In the genomic region with DNA sequence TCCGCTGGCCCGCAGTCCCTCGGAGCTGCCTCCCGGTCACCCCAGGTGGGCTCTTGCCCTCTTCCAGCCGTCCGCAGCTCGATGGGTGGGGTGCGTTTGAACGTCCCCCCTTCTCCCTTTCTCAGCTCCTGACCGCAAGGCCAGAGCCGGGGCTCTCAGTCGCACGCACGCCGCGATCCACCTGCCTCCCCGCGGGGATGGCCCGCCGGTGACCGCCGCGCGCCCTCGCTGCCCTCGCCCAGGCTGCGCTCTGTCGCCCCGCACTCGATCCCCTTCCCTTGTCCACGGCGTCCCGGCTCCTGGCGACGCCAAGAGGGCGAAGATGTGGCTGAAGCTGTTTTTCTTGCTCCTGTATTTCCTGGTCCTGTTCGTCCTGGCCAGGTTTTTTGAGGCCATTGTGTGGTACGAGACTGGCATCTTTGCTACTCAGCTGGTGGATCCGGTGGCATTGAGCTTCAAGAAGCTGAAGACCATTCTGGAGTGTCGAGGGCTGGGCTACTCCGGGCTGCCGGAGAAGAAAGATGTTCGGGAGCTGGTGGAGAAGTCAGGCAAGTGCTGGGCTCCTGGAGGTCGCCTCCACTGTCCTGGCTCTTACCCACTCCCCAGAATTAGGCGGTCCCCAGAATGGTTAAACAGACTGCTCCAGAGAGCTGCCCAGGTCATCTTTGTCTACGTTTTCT, we compare ENCODE assay signal across 8 mouse cellular contexts. TPM values are rescaled to one million over a fixed set of nuclear protein-coding genes. Genes with fewer than 3 reads are reported as not detected.
DNase-seq lines count a peak whose midpoint lies in the region; ATAC-seq and TF ChIP-seq lines count a peak whose summit lies in the region.

No protein-coding gene starts in this region.

- peak; percentile 17; the same call in 1 of the 2 replicates for ATAC-seq in limb, embryonic 14.5 days (ENCODE audit: low FRiP score, low read depth)
- ATAC-seq in midbrain, embryonic 15.5 days (replicated peaks), result peak; percentile 57

- H3K27me3 ChIP-seq in limb, embryonic 14.5 days (ENCODE audit: control insufficient read depth, insufficient read depth, low read length), result no peaks in the 10 kb centered on the region
- no peaks in the 10 kb centered on the region for H3K27me3 ChIP-seq in midbrain, embryonic 15.5 days (replicated peaks)

- H3K36me3 ChIP-seq in limb, embryonic 14.5 days (ENCODE audit: control insufficient read depth, insufficient read depth, low read length), result peaks cover 5% of the 10 kb centered on the region
- 0 out of 2 replicates have a peak, but pooled peaks cover 2% of the 10 kb centered on the region for H3K36me3 ChIP-seq in midbrain, embryonic 15.5 days (replicated peaks)

- no peak for TF ChIP-seq POLR2A in cortical plate, adult 2 months (IDR thresholded peaks at IDR 0.05; ENCODE audit: extremely low read depth, insufficient read depth, low read length)
- no peak for TF ChIP-seq POLR2A in limb, embryonic 14.5 days (IDR thresholded peaks at IDR 0.05; ENCODE audit: borderline replicate concordance, extremely low read depth, insufficient read depth, insufficient read length)

- peak overlapping the region; percentile 99 for H3K4me3 ChIP-seq in cortical plate, adult 2 months (ENCODE audit: insufficient read depth, low read length)
- H3K4me3 ChIP-seq in limb, embryonic 14.5 days (replicated peaks; ENCODE audit: low read length), result peak overlapping the region; percentile 91
- peak overlapping the region; percentile 88 for H3K4me3 ChIP-seq in midbrain, embryonic 15.5 days

- peak; percentile 52 for DNase-seq in A20 (ENCODE audit: low read depth, low spot score)
- peak; percentile 74 to 92 for DNase-seq in adrenal gland, adult (ENCODE audit: inconsistent age in 2 of 2, low spot score in 1 of 2)
- DNase-seq in gastrocnemius, postnatal 25 days, result peak; percentile 13
- DNase-seq in kidney, adult 11 months, result peak; percentile 43
- DNase-seq in limb, embryonic 14.5 days (ENCODE audit: low spot score), result no peak
- DNase-seq in spleen, postnatal 4 days (ENCODE audit: low spot score in 2 of 2), result peak; percentile 54 to 84

- under 1% methylated on average over 45 of the region's 46 CpGs for WGBS in limb, embryonic 14.5 days
- WGBS in midbrain, embryonic 15.5 days, result under 1% methylated on average over 44 of the region's 46 CpGs

- peak overlapping the region; percentile 99 for H3K27ac ChIP-seq in cortical plate, adult 2 months (ENCODE audit: insufficient read depth, low read length)
- H3K27ac ChIP-seq in limb, embryonic 14.5 days (replicated peaks; ENCODE audit: low read depth, low read length), result peak overlapping the region; percentile 98
- H3K27ac ChIP-seq in midbrain, embryonic 15.5 days, result peak overlapping the region; percentile 98

- H3K4me1 ChIP-seq in cortical plate, adult 2 months (ENCODE audit: control insufficient read depth, insufficient read depth, low read length), result peaks cover 2% of the 10 kb centered on the region
- peaks cover 13% of the 10 kb centered on the region for H3K4me1 ChIP-seq in limb, embryonic 14.5 days (ENCODE audit: control insufficient read depth, insufficient read depth, low read length)
- peaks cover 18% of the 10 kb centered on the region for H3K4me1 ChIP-seq in midbrain, embryonic 15.5 days

- TF ChIP-seq CTCF in cortical plate, adult 2 months (IDR thresholded peaks at IDR 0.05; ENCODE audit: extremely low read depth, insufficient read depth, low read length), result no peak

- no peaks in the 10 kb centered on the region for H3K9me3 ChIP-seq in limb, embryonic 14.5 days (ENCODE audit: control insufficient read depth, low read length)
- H3K9me3 ChIP-seq in midbrain, embryonic 15.5 days, result no peaks in the 10 kb centered on the region

- peak overlapping the region; percentile 80 for H3K4me2 ChIP-seq in limb, embryonic 14.5 days (replicated peaks; ENCODE audit: low read depth, low read length, severe bottlenecking)
- H3K4me2 ChIP-seq in midbrain, embryonic 15.5 days, result peak overlapping the region; percentile 71

- peak overlapping the region; percentile 95 for H3K9ac ChIP-seq in limb, embryonic 14.5 days (ENCODE audit: low read depth, low read length, severe bottlenecking)
- peak overlapping the region; percentile 98 for H3K9ac ChIP-seq in midbrain, embryonic 15.5 days

RNA-seq across cellular contexts. Expression of gene Rnf103, which starts 0.8 kb away (rescaled TPM):
- polyA plus RNA-seq in cortical plate, adult 2 months (2012; rRNA removed), result 32.4 and 34.4 TPM in 2 replicates
- 10 to 100 TPM; 17.5 to 20.3 TPM for total RNA-seq in gastrocnemius, postnatal 25 days (2021)
- polyA plus RNA-seq in limb, embryonic 14.5 days (2012; rRNA removed), result 15.4 and 17.6 TPM in 2 replicates
- polyA plus RNA-seq in limb, embryonic 14.5 days (2014; fragmentation: Nextera tagmentation; extraction: Ambion mirVana), result 19.8 and 22.4 TPM in 2 replicates
- 24.9 and 26.0 TPM in 2 replicates for polyA plus RNA-seq in midbrain, embryonic 15.5 days (2015; fragmentation: Nextera tagmentation; extraction: Ambion mirVana)

RNA-seq across cellular contexts. Expression of gene Chmp3, which starts 49.1 kb away (rescaled TPM):
- polyA plus RNA-seq in cortical plate, adult 2 months (2012; rRNA removed), result 109 and 110 TPM in 2 replicates
- 10 to 100 TPM; 36.2 to 38.6 TPM for total RNA-seq in gastrocnemius, postnatal 25 days (2021)
- 51.1 and 57.2 TPM in 2 replicates for polyA plus RNA-seq in limb, embryonic 14.5 days (2012; rRNA removed)
- polyA plus RNA-seq in limb, embryonic 14.5 days (2014; fragmentation: Nextera tagmentation; extraction: Ambion mirVana), result 64.4 and 70.6 TPM in 2 replicates
- 54.3 and 55.7 TPM in 2 replicates for polyA plus RNA-seq in midbrain, embryonic 15.5 days (2015; fragmentation: Nextera tagmentation; extraction: Ambion mirVana)

RNA-seq across cellular contexts. Expression of gene Rmnd5a, which starts 54.0 kb away (rescaled TPM):
- 70.9 and 72.0 TPM in 2 replicates for polyA plus RNA-seq in cortical plate, adult 2 months (2012; rRNA removed)
- 10 to 100 TPM; 85.7 to 94.4 TPM for total RNA-seq in gastrocnemius, postnatal 25 days (2021)
- polyA plus RNA-seq in limb, embryonic 14.5 days (2012; rRNA removed), result 34.9 and 35.9 TPM in 2 replicates
- 10.0 and 11.1 TPM in 2 replicates for polyA plus RNA-seq in limb, embryonic 14.5 days (2014; fragmentation: Nextera tagmentation; extraction: Ambion mirVana)
- polyA plus RNA-seq in midbrain, embryonic 15.5 days (2015; fragmentation: Nextera tagmentation; extraction: Ambion mirVana), result 9.3 and 10.9 TPM in 2 replicates
